8 mouse cellular contexts compared by ENCODE assay signal in genomic region chr7:143649034-143649768, GRCm38 (mm10). TPM values are rescaled to one million over a fixed set of nuclear protein-coding genes. Genes with fewer than 3 reads are reported as not detected.
DNase-seq lines count a peak whose midpoint lies in the region; ATAC-seq lines count a peak whose summit lies in the region.

Gene Tnfrsf22 (minus strand): TSS chr7:143649661.

- peak; percentile 99 for ATAC-seq in intestine, embryonic 15.5 days

- peak within 1 kb of the TSS; percentile 63 for H3K9ac ChIP-seq in intestine, embryonic 15.5 days

- no peaks in the 10 kb centered on the region for H3K9me3 ChIP-seq in intestine, embryonic 15.5 days

- DNase-seq in adrenal gland, postnatal 10 days = peak; percentile 89
- DNase-seq in embryo, embryonic 9.5 days (ENCODE audit: extremely low spot score) = peak; percentile 80
- peak; percentile 56 to 64 for DNase-seq in gastrocnemius, postnatal 36 days
- peak; percentile 77 to 79 for DNase-seq in left cerebral cortex, postnatal 25 days (ENCODE audit: low spot score in 2 of 2)
- DNase-seq in mesoderm, embryonic 11.5 days (ENCODE audit: low read depth, low spot score) = peak; percentile 82
- peak; percentile 74 for DNase-seq in right cerebral cortex, postnatal 25 days
- DNase-seq in urinary bladder, postnatal 36 days (ENCODE audit: low spot score in 2 of 2) = peak; percentile 75 to 88

- 3% methylated on average over 39 of the region's 39 CpGs for WGBS in intestine, embryonic 15.5 days

- peak within 1 kb of the TSS; percentile 96 for H3K4me2 ChIP-seq in intestine, embryonic 15.5 days (replicated peaks)

- H3K36me3 ChIP-seq in intestine, embryonic 15.5 days = no peaks in the 10 kb centered on the region

- intact Hi-C loops in gastrocnemius, postnatal 36 days (cut with DNase I) = loop anchor here (1.0 kb wide), 1 partner anchor 34 kb away; no protein-coding TSS in a partner anchor
- intact Hi-C loops in left cerebral cortex, postnatal 25 days (cut with DNase I) = loop anchor here (1.0 kb wide), 1 partner anchor 34 kb away; no protein-coding TSS in a partner anchor

- H3K27me3 ChIP-seq in intestine, embryonic 15.5 days (replicated peaks) = no peaks in the 10 kb centered on the region

- peak within 1 kb of the TSS; percentile 71 for H3K4me3 ChIP-seq in intestine, embryonic 15.5 days (replicated peaks)

- no peak within 1 kb of the TSS for H3K27ac ChIP-seq in intestine, embryonic 15.5 days

- no peaks in the 10 kb centered on the region for H3K4me1 ChIP-seq in intestine, embryonic 15.5 days (replicated peaks)

RNA-seq across cellular contexts. Expression of gene Tnfrsf22, which starts in this region (rescaled TPM):
- total RNA-seq in adrenal gland, postnatal 10 days (2021) = 1 to 10 TPM; 5.2 to 7.0 TPM
- 1 to 10 TPM; 1.5 to 2.0 TPM for total RNA-seq in gastrocnemius, postnatal 36 days (2021)
- 6.1 and 6.9 TPM in 2 replicates for polyA plus RNA-seq in intestine, embryonic 15.5 days (2015; fragmentation: Nextera tagmentation; extraction: Ambion mirVana)
- 1 to 10 TPM; 1.0 to 1.4 TPM for total RNA-seq in left cerebral cortex, postnatal 25 days (2021)
